Mouse (Mus musculus): ENCODE data around the gene Chst15. TPM values are rescaled to one million over a fixed set of nuclear protein-coding genes. Genes with fewer than 3 reads are reported as not detected.
A peak's percentile ranks its signal among the peaks of the same experiment; 100 is the strongest.

The Chst15 gene
- polyA plus RNA-seq, 1 experiment, result 17.6 TPM

DNA sequence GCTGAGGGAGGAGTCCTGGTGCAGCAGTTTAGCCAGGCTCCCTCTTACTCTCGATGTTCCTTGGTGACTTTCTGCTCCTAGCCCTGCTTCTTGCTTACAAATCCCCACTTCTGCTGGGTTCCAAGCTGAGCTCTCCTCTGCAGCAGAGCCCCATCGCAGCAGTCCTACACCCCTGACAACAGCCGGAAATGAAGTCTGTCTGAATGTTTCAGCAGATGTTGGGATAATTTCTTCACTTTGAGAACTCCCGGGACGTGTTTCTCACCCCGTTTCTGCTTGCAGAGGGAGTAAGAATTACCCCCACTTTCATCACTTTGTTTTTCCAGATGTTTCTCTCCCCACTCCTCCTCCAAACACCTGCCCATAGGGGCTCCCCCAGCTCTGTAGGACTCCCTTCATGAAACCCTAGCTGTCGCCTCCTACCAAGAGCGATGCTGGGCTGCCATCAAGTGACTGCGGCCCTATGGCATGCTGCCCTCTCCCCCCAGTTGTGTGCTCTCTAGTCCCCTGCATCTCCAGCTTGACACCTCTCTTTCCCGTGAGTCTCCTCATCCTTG, 67.4 kb downstream of the Chst15 start:
- Histone ChIP-seq H3K27me3 (replicated peaks; ENCODE audit: control insufficient read depth, insufficient read depth, low read length) (no peaks in the 10 kb centered on the region), H3K4me3 (ENCODE audit: insufficient read depth, low read depth, low read length) (no peak overlapping the region), H3K36me3 (ENCODE audit: control insufficient read depth, insufficient read depth, low read length) (no peaks in the 10 kb centered on the region), H3K27ac (ENCODE audit: insufficient read depth, low read depth, low read length) (no peak overlapping the region), H3K4me1 (ENCODE audit: control insufficient read depth, insufficient read depth, low read length) (no peaks in the 10 kb centered on the region)
- DNase-seq, result no peak
- no peak for TF ChIP-seq POLR2A (IDR thresholded peaks at IDR 0.05; ENCODE audit: low read depth, low read length)
- TF ChIP-seq CTCF (conservative IDR thresholded peaks at IDR 0.05; ENCODE audit: insufficient read depth, insufficient read length, low read depth, low read length), result no peak
- WGBS, result 63% methylated on average over 10 of the region's 10 CpGs

DNA sequence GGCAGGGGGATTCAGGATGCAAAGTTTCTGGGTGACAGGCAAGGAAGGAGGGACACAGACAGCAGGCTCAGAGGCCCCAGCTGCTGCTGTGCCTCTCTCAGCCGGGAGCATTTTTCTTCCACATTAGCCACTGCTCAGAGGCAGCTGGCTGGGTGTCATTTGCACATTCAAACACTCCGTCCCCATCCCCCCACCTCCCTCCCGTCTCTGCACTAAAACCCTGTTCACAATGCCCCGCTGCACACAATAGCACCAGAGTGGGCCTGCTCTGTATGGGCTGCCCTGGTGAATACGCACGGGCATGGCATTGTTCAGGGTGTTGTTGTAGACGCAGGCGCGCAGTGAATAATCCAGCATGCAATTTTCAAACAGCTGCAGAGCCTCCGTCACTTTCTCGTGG, 69.5 kb downstream of the Chst15 start:
- no peak for DNase-seq
- no peaks in the 10 kb centered on the region for H3K4me1 ChIP-seq (ENCODE audit: control insufficient read depth, insufficient read depth, low read length)
- no peak overlapping the region for H3K4me3 ChIP-seq (ENCODE audit: insufficient read depth, low read depth, low read length)
- 71% methylated on average over 11 of the region's 11 CpGs for WGBS
- H3K27me3 ChIP-seq (replicated peaks; ENCODE audit: control insufficient read depth, insufficient read depth, low read length), result no peaks in the 10 kb centered on the region
- TF ChIP-seq CTCF (conservative IDR thresholded peaks at IDR 0.05; ENCODE audit: insufficient read depth, insufficient read length, low read depth, low read length), result no peak
- no peak for TF ChIP-seq POLR2A (IDR thresholded peaks at IDR 0.05; ENCODE audit: low read depth, low read length)
- H3K27ac ChIP-seq (ENCODE audit: insufficient read depth, low read depth, low read length), result no peak overlapping the region
- no peaks in the 10 kb centered on the region for H3K36me3 ChIP-seq (ENCODE audit: control insufficient read depth, insufficient read depth, low read length)

GRCm38 (mm10) chr7:132247091-132247490, 69.9 kb downstream of the Chst15 start:
- H3K27me3 ChIP-seq (replicated peaks; ENCODE audit: control insufficient read depth, insufficient read depth, low read length), result no peaks in the 10 kb centered on the region
- H3K4me1 ChIP-seq (ENCODE audit: control insufficient read depth, insufficient read depth, low read length), result no peaks in the 10 kb centered on the region
- H3K27ac ChIP-seq (ENCODE audit: insufficient read depth, low read depth, low read length), result no peak overlapping the region
- WGBS, result 83% methylated on average over 5 of the region's 5 CpGs
- TF ChIP-seq CTCF (conservative IDR thresholded peaks at IDR 0.05; ENCODE audit: insufficient read depth, insufficient read length, low read depth, low read length) (no peak), POLR2A (IDR thresholded peaks at IDR 0.05; ENCODE audit: low read depth, low read length) (no peak)
- H3K36me3 ChIP-seq (ENCODE audit: control insufficient read depth, insufficient read depth, low read length), result no peaks in the 10 kb centered on the region
- H3K4me3 ChIP-seq (ENCODE audit: insufficient read depth, low read depth, low read length), result no peak overlapping the region
- no peak for DNase-seq

GRCm38 (mm10) chr7:132245730-132246129, 71.3 kb downstream of the Chst15 start:
- H3K36me3 ChIP-seq (ENCODE audit: control insufficient read depth, insufficient read depth, low read length), result no peaks in the 10 kb centered on the region
- peak; percentile 79 for DNase-seq
- H3K27ac ChIP-seq (ENCODE audit: insufficient read depth, low read depth, low read length), result peak overlapping the region; percentile 37; the same call in 1 of the 2 replicates
- no peak for TF ChIP-seq CTCF (conservative IDR thresholded peaks at IDR 0.05; ENCODE audit: insufficient read depth, insufficient read length, low read depth, low read length)
- no peak for TF ChIP-seq POLR2A (IDR thresholded peaks at IDR 0.05; ENCODE audit: low read depth, low read length)
- no peaks in the 10 kb centered on the region for H3K27me3 ChIP-seq (replicated peaks; ENCODE audit: control insufficient read depth, insufficient read depth, low read length)
- no peak overlapping the region for H3K4me3 ChIP-seq (ENCODE audit: insufficient read depth, low read depth, low read length)
- WGBS, result 75% methylated on average over 6 of the region's 6 CpGs
- H3K4me1 ChIP-seq (ENCODE audit: control insufficient read depth, insufficient read depth, low read length), result no peaks in the 10 kb centered on the region

- WGBS, result 97% methylated on average over 14 of the region's 14 CpGs
- DNase-seq, result no peak
- Histone ChIP-seq H3K4me3 (ENCODE audit: insufficient read depth, low read depth, low read length) (no peak overlapping the region), H3K27ac (ENCODE audit: insufficient read depth, low read depth, low read length) (no peak overlapping the region), H3K27me3 (replicated peaks; ENCODE audit: control insufficient read depth, insufficient read depth, low read length) (no peaks in the 10 kb centered on the region), H3K4me1 (ENCODE audit: control insufficient read depth, insufficient read depth, low read length) (no peaks in the 10 kb centered on the region), H3K36me3 (ENCODE audit: control insufficient read depth, insufficient read depth, low read length) (no peaks in the 10 kb centered on the region)
- no peak for TF ChIP-seq POLR2A (IDR thresholded peaks at IDR 0.05; ENCODE audit: low read depth, low read length)
These were observed 72.4 kb downstream of the Chst15 start for GRCm38 (mm10) chr7:132244637-132245036.

DNA sequence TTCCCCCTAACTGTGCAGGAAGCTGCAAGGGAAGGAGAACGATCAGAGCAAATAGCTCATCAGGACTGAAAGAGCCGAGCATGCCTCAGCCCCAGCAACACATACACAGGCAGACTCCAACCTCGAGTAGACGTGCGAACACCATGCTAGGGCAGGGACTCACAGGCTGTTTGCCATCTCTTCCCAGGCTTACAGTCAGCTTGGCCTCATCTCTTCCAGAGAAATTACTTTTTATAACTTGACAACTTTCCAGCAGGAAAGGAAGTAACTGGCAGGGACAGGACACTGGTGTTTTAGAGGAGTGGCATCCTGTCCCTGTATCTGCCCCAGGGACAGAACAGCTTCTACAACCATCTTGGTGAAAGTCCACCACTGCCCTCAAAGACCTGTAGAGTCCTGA, 73.8 kb downstream of the Chst15 start:
- Histone ChIP-seq H3K4me1 (ENCODE audit: control insufficient read depth, insufficient read depth, low read length) (peaks cover under 1% of the 10 kb centered on the region; the same call in 1 of the 2 replicates), H3K36me3 (ENCODE audit: control insufficient read depth, insufficient read depth, low read length) (no peaks in the 10 kb centered on the region), H3K27me3 (replicated peaks; ENCODE audit: control insufficient read depth, insufficient read depth, low read length) (no peaks in the 10 kb centered on the region), H3K4me3 (ENCODE audit: insufficient read depth, low read depth, low read length) (no peak overlapping the region), H3K27ac (ENCODE audit: insufficient read depth, low read depth, low read length) (peak overlapping the region; percentile 64)
- peak; percentile 58 for DNase-seq
- 65% methylated on average over 5 of the region's 5 CpGs for WGBS
- TF ChIP-seq POLR2A (IDR thresholded peaks at IDR 0.05; ENCODE audit: low read depth, low read length) (no peak), CTCF (conservative IDR thresholded peaks at IDR 0.05; ENCODE audit: insufficient read depth, insufficient read length, low read depth, low read length) (no peak)

DNA sequence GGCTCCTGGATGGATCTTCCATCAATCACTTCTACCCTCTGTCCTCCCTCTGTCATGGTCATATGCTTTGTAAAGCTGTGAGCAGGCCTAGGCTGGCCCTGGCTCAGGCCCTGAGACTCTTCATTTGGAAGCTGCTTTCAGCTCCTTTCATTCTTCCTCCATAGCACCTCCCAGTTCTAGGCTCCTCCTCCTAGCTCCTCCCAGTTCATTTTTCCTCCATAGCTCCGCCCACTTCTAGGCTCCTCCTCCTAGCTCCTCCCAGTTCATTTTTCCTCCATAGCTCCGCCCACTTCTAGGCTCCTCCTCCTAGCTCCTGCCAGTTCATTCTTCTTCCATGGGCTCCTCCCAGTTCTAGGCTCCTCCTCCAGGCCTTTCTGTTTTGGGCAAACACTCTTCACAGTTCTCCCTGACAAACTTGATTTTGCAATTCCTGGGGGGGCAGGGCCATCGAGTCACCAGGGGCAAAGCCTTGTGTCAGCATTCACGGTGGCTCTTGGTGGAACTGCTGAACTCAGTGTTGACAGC, 74.3 kb downstream of the Chst15 start:
- no peaks in the 10 kb centered on the region for H3K27me3 ChIP-seq (replicated peaks; ENCODE audit: control insufficient read depth, insufficient read depth, low read length)
- H3K4me1 ChIP-seq (ENCODE audit: control insufficient read depth, insufficient read depth, low read length), result peaks cover 6% of the 10 kb centered on the region; the same call in 1 of the 2 replicates
- DNase-seq, result peak; percentile 43
- TF ChIP-seq CTCF (conservative IDR thresholded peaks at IDR 0.05; ENCODE audit: insufficient read depth, insufficient read length, low read depth, low read length), result no peak
- no peak for TF ChIP-seq POLR2A (IDR thresholded peaks at IDR 0.05; ENCODE audit: low read depth, low read length)
- peak overlapping the region; percentile 64 for H3K27ac ChIP-seq (ENCODE audit: insufficient read depth, low read depth, low read length)
- 51% methylated on average over 4 of the region's 4 CpGs for WGBS
- H3K4me3 ChIP-seq (ENCODE audit: insufficient read depth, low read depth, low read length), result no peak overlapping the region
- H3K36me3 ChIP-seq (ENCODE audit: control insufficient read depth, insufficient read depth, low read length), result no peaks in the 10 kb centered on the region

Data from kidney, adult 2 months (tissue).